Mouse (Mus musculus): ENCODE measurements at regions not wholly inside any gene's neighbourhood (a gene's known extent, or its start where the extent isn't known, plus 50 kb on each side); places are given as distances from the start of the nearest gene placed in this dataset.

DNA sequence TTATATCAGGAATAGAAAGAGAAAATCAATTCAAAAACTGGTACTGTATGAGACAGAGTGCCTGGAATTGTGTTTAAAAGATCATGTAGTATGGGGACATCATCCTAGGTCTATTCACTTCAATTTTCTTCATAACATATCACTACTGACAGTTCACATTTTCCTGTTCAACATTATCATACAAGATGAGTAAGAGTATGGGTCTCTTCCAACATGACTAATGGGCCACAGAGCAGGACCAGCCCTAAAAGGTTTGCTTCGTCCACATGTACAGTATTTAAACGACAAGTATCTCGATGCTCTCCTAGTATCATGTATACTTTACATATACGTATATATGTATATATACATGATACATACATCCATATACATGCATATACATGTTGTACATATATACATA, 164.8 kb upstream of the Atp1b1 start:
- no peak for DNase-seq

- DNase-seq, result no peak
These were observed 164.3 kb upstream of the Atp1b1 start for GRCm38 (mm10) chr1:164622417-164622816.

- DNase-seq, result no peak
These were observed 162.0 kb upstream of the Atp1b1 start for GRCm38 (mm10) chr1:164620129-164620528.

- peak; percentile 9 for DNase-seq
These were observed 159.7 kb upstream of the Atp1b1 start for GRCm38 (mm10) chr1:164617871-164618270.

- peak; percentile 61 for DNase-seq
These were observed 148.9 kb upstream of the Atp1b1 start for GRCm38 (mm10) chr1:164607061-164607460.

GRCm38 (mm10) chr1:164606141-164606754, 148.1 kb upstream of the Atp1b1 start:
- peak; percentile 55 for DNase-seq

GRCm38 (mm10) chr1:164603433-164603832, 145.3 kb upstream of the Atp1b1 start:
- no peak for DNase-seq

GRCm38 (mm10) chr1:164602568-164602967, 144.4 kb upstream of the Atp1b1 start:
- DNase-seq, result no peak

DNA sequence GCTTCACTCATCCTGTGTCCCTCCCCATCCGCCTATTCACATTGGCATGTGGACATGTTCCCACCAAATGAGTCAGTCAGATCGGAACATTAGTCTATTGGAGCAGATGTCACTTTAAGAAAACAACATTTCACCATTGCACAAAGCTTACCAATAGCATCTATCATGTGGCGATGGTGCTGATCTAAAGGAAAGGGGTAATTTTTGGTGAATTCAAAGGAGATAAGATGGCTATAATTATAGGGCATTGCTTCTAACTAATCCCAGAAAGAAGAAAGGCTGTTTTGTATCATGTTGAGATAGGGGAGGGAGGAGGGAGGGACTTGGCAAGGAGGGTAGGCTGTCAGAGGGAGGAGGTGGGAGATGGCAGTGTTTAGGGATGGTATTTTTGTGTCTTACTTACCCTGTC, 132.1 kb upstream of the Atp1b1 start:
- DNase-seq, result no peak

- DNase-seq, result peak; percentile 89
These were observed 128.2 kb upstream of the Atp1b1 start for GRCm38 (mm10) chr1:164586066-164586989.

- no peak for DNase-seq
These were observed 118.8 kb upstream of the Atp1b1 start for GRCm38 (mm10) chr1:164576856-164577489.

GRCm38 (mm10) chr1:164573639-164574038, 115.5 kb upstream of the Atp1b1 start:
- DNase-seq, result no peak

GRCm38 (mm10) chr1:164572183-164572582, 114.0 kb upstream of the Atp1b1 start:
- no peak for DNase-seq

DNA sequence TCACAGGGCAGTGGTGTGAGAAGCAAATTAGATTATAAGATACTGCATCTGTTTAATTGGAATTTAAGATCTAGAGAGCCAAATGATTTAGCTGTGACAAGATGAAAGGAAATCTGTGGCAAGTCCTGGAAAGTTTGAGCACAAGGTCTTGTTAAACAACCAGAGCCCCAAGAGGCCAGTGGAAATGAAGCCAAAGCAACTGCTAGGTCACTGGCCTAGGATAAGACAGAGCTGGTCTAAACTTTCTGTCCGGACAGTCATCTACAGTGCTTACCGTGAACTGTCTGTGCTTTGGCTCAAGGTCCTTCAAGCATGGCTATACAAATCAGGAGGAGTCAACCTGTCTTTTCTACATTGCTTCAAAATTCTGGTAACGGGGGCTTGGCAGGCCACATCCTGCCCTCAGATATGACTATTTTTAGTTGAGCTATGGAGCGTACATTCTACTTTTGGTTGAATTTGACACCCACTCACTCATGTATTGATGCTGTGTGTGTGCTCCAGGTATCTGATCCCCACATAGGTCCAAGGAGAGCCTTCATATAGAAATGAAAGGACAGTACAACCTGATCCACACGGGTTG, 113.4 kb upstream of the Atp1b1 start:
- peak; percentile 91 for DNase-seq

DNA sequence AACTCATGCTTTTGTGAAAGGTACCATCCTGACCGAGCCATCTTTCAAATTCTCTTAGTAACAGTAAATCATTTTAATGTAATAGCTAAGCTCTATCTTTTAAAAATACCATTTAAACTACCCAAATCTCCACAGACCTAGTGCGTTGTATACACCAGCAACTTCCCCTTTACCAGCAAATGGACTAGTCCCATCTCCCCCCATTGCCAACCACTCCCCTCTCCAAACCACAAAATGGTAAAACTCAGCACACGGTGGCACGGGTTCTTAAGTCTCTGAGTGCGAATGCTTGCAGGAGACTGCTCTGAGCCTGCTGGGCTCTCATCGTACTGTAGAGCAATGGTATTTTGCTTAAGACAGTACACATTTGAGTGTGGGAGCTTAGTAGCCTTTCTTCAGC, 106.7 kb upstream of the Atp1b1 start:
- DNase-seq, result no peak

DNA sequence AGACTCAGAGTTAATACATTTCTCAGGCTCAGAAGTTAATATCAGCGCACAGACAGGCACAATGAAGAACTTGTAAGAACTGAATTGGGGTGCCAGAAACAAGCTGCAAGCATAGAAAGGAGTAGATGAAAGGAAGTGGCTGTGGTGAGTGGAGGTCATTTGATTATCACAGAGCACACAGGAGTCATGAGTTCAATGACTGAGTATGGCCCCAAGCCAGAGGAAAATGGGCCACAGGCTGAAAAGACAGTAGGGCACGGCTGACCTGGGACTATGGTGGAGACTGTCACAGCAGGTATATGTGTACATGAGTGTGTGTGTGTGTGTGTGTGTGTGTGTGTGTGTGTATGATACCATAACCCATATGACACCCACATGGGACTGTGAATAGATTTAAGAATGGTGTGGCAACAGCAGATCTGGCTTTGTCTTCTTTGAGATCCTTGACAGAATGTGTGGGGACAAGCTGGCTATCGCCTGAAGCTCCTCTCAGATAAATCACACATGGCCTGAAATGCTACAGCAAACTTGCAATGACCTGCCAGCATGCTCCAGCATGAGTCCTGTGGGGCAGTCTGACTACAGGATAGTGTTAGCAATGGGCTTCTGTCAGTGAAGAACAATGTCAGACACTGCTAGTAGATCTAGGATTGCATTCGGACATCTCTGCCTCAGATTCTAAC, 101.5 kb upstream of the Atp1b1 start:
- no peak for DNase-seq

- DNase-seq, result no peak
These were observed 94.5 kb upstream of the Atp1b1 start for GRCm38 (mm10) chr1:164552658-164553057.

DNA sequence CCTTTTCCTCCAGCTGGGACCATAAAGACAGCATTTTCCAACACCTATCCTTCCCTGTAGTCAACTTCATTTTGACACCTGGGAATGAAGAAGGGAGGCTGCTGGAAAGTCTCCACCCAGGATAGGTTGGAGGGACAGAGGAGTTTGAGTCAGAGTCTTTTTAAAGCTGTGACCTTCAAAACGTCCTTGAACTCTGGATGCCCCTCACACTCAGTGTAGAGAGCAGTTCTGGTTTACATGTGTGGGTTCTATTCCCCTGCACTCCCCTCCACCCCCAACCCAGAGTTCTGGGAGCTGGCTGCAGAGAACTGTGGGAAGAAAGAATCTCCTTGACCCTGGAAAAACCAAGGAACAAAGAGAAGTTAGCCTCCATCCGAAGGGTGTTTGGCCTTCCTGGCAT, 92.9 kb upstream of the Atp1b1 start:
- DNase-seq, result no peak

DNA sequence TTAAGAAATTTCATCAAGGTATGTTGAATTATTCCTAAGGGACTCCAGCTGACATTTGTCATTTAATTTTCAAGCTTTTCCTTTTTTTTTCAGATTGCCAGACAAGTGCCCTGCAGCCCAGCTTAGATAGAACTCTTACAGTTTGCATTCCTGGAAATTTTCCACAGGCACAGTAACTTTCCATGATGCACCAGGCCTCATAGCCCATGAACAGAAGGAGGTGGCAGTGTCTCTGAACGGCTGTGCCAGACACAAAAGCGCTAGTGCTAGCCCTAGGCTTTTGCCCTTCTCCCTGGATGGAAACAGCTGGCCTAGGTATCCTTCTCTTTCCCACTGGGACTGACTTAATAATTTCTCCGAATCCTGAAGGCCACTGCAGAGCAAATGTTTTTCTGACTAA, 92.4 kb upstream of the Atp1b1 start:
- DNase-seq, result no peak

DNA sequence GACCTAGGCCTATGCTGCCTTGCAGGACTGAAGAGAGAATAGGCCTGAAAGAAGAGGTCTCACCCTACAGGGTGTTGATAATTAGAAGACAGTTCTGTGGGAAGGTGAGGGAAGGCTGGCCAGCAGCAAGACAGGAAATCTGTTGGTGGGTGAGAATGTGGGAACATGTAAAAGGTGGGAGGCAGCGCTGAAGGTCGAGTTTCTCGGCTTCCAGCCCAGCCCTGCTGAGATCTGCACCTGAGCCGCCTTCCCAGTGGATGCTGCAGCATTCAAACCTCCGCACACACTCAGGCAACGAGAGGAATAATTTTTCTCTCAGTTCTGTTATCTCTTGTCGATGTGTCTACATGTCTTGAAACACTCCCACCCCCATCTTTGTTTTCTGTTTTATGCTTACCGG, 89.9 kb upstream of the Atp1b1 start:
- no peak for DNase-seq

DNA sequence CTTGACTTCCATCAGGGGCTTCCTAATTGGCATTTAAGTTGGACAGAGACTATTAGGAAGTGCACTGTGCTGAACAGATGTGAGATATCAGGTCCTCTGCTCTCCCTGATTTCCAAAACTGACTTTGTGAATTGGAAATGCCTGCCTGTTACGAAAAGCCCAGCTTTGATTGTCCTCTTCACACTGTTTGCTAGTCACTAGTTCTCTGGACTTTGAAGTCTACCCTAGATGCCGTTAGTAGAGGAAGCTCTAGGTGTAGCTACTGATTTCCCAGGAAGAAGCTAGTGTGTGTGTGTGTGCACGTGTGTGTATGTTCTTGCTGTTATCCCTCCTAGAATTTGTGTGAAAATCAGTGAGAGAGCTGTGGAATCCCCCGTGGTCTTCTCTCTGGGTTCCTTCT, 87.7 kb upstream of the Atp1b1 start:
- no peak for DNase-seq

DNA sequence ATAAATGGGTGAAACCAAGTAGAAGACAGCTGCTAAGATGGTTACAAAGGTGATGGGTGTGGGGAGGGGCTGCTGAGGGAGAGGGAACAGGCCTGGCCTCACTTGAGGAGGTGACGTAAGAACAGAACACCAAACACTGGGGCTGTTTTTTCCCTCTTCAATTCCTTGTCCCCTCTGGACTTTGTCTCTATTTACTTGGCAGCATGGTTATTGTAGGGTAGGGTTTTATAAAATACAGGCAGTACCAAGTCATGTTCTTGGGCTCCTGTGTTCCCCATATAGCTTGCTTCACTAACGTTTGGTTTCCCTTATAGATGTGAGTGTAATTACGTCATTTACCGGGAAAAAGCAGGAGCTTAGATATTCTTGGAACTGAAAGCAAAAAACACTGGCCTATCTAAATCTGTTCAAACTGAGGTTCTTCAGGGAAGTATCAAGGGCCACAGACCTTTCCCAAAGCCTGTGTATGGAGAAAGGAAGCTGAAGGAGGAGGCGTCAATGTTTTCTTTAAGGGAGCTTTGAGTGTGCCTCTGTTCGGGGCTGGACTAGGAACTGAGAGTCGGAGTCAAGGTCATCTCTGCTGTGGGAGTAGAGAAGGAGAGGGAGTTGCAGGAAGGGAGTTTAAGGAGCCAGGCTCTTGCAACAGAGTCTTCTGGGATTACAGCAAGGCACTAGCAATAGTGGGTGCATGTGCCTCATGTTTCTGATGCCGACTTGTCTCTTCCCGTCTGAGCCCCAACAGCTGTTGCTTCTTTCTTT, 85.1 kb upstream of the Atp1b1 start:
- peak; percentile 91 for DNase-seq

Measured in heart, adult 11 months (tissue).